Comparison of ENCODE assay signal across 27 mouse cellular contexts in the genomic region with DNA sequence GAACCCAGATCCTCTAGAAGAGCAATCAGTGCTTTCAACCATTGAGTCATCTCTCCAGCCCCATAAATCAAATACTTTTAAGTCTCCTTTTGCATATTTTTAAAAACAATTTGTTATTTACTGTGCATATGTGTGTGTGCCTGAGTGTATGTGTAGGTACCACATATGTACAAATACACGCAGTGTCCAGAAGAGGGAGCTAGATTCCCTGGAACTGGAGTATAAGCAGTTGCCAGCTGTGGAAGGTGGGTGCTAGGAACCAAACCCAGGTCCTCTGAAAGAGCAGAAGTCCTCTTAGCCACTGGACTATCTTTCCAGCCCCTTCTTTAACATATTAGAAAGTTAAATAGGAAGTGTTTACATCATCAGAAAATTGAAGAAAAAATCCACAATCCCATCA. TPM values are rescaled to one million over a fixed set of nuclear protein-coding genes. Genes with fewer than 3 reads are reported as not detected.
A peak's percentile ranks its signal among the peaks of the same experiment; 100 is the strongest.
DNase-seq lines count a peak whose midpoint lies in the region; ATAC-seq and TF ChIP-seq lines count a peak whose summit lies in the region.
"Had no signal": no experiment of that assay in that cellular context is flagged by ENCODE, and none has a peak within 500 bp of the region (broad histone marks: within the 10 kb centered on the region; RNA-seq: fewer than 3 reads in every experiment).

No protein-coding gene starts in this region.

- no peak overlapping the region for H3K27ac ChIP-seq in gastrocnemius, adult 2 months
- no peak overlapping the region for H3K27ac ChIP-seq in liver, postnatal 0 days (ENCODE audit: low read depth)
- H3K27ac ChIP-seq in MEL (ENCODE audit: control insufficient read depth, low read depth, low read length): no peak overlapping the region
- H3K27ac ChIP-seq in stomach, postnatal 0 days (replicated peaks): no peak overlapping the region
- no peak overlapping the region for H3K27ac ChIP-seq in heart, adult 2 months
- H3K27ac ChIP-seq: embryonic facial prominence, embryonic 10.5 days; embryonic facial prominence, embryonic 15.5 days; forebrain, embryonic 12.5 days; heart, embryonic 10.5 days; heart, embryonic 15.5 days; limb, embryonic 10.5 days; limb, embryonic 15.5 days; midbrain, embryonic 10.5 days; neural tube, embryonic 13.5 days had no signal

- no peak overlapping the region for H3K4me3 ChIP-seq in gastrocnemius, adult 2 months
- no peak overlapping the region for H3K4me3 ChIP-seq in liver, postnatal 0 days (ENCODE audit: low read depth, low read length)
- no peak overlapping the region for H3K4me3 ChIP-seq in MEL (ENCODE audit: control insufficient read depth in 1 of 2, insufficient read depth in 1 of 2, low read depth in 2 of 2, low read length in 2 of 2)
- no peak overlapping the region for H3K4me3 ChIP-seq in stomach, postnatal 0 days (ENCODE audit: low read depth, low read length)
- no peak overlapping the region for H3K4me3 ChIP-seq in heart, adult 2 months
- H3K4me3 ChIP-seq: embryonic facial prominence, embryonic 10.5 days; embryonic facial prominence, embryonic 15.5 days; forebrain, embryonic 12.5 days; heart, embryonic 10.5 days; heart, embryonic 15.5 days; limb, embryonic 10.5 days; limb, embryonic 15.5 days; midbrain, embryonic 10.5 days; neural tube, embryonic 13.5 days had no signal

- peaks cover 4% of the 10 kb centered on the region; the same call in 1 of the 2 replicates for H3K9me3 ChIP-seq in liver, postnatal 0 days (ENCODE audit: low read length)
- no peaks in the 10 kb centered on the region for H3K9me3 ChIP-seq in MEL (replicated peaks; ENCODE audit: insufficient read depth, low read length)
- H3K9me3 ChIP-seq in stomach, postnatal 0 days (ENCODE audit: control insufficient read depth, low read length): no peaks in the 10 kb centered on the region
- H3K9me3 ChIP-seq: embryonic facial prominence, embryonic 15.5 days; heart, embryonic 10.5 days; limb, embryonic 10.5 days; limb, embryonic 15.5 days had no signal

- H3K36me3 ChIP-seq in liver, postnatal 0 days (replicated peaks; ENCODE audit: insufficient read depth, low read length): peaks cover 32% of the 10 kb centered on the region
- H3K36me3 ChIP-seq in MEL (ENCODE audit: control insufficient read depth in 1 of 2, insufficient read depth in 2 of 2, low read length in 2 of 2): peaks cover 3 to 13% of the 10 kb centered on the region in 2 experiments; a peak in 2 of 4 replicates
- H3K36me3 ChIP-seq in stomach, postnatal 0 days (ENCODE audit: control insufficient read depth, insufficient read depth, low read length): no peaks in the 10 kb centered on the region; the same call in 1 of the 2 replicates
- no peaks in the 10 kb centered on the region for H3K36me3 ChIP-seq in heart, adult 2 months (ENCODE audit: control insufficient read depth, insufficient read depth, low read length)

- H3K4me1 ChIP-seq in liver, postnatal 0 days (ENCODE audit: insufficient read depth): no peaks in the 10 kb centered on the region
- 0 out of 4 replicates have a peak, but pooled peaks cover 0 to 3% of the 10 kb centered on the region in 2 experiments for H3K4me1 ChIP-seq in MEL (ENCODE audit: control insufficient read depth in 1 of 2, insufficient read depth in 2 of 2, low read length in 2 of 2)
- H3K4me1 ChIP-seq in stomach, postnatal 0 days (replicated peaks; ENCODE audit: control insufficient read depth, insufficient read depth): no peaks in the 10 kb centered on the region
- peaks cover 17% of the 10 kb centered on the region for H3K4me1 ChIP-seq in heart, adult 2 months (ENCODE audit: control insufficient read depth, insufficient read depth, low read length)
- H3K4me1 ChIP-seq: embryonic facial prominence, embryonic 15.5 days; forebrain, embryonic 12.5 days; neural tube, embryonic 13.5 days had no signal

- peak; percentile 1; the same call in 1 of the 2 replicates for TF ChIP-seq RAD21 in MEL (IDR thresholded peaks at IDR 0.05; ENCODE audit: low read depth, low read length)

- intact Hi-C loops in gastrocnemius, adult 2 months (cut with DNase I): no loop called here
- intact Hi-C loops in heart, adult 2 months (cut with DNase I): loop anchor here (5.0 kb wide), 1 partner anchor 33 kb away; no protein-coding TSS in a partner anchor

- peaks cover 32% of the 10 kb centered on the region for H3K79me2 ChIP-seq in MEL (ENCODE audit: control insufficient read depth, insufficient read depth, low read length, poor library complexity)
- H3K79me2 ChIP-seq in heart, adult 2 months (replicated peaks; ENCODE audit: control insufficient read depth, insufficient read depth, low read length): peaks cover 11% of the 10 kb centered on the region; the same call in 1 of the 2 replicates

- H3K9ac ChIP-seq in liver, postnatal 0 days (replicated peaks): no peak overlapping the region
- no peak overlapping the region for H3K9ac ChIP-seq in MEL (ENCODE audit: control insufficient read depth, low read depth, low read length, poor library complexity, severe bottlenecking)
- no peak overlapping the region for H3K9ac ChIP-seq in stomach, postnatal 0 days (ENCODE audit: low read length)
- H3K9ac ChIP-seq in heart, adult 2 months (ENCODE audit: low read depth, low read length): no peak overlapping the region
- H3K9ac ChIP-seq: embryonic facial prominence, embryonic 15.5 days; forebrain, embryonic 12.5 days; forebrain, postnatal 0 days; heart, embryonic 15.5 days; limb, embryonic 15.5 days; neural tube, embryonic 13.5 days had no signal

- H3K4me2 ChIP-seq in liver, postnatal 0 days (ENCODE audit: low read depth, low read length): no peak overlapping the region
- no peak overlapping the region for H3K4me2 ChIP-seq in stomach, postnatal 0 days (replicated peaks; ENCODE audit: low read depth)
- H3K4me2 ChIP-seq: embryonic facial prominence, embryonic 15.5 days; forebrain, embryonic 12.5 days; heart, embryonic 15.5 days; limb, embryonic 15.5 days; neural tube, embryonic 13.5 days had no signal

- TF ChIP-seq CTCF in gastrocnemius, adult 2 months (IDR thresholded peaks at IDR 0.05): peak; percentile 10; the same call in 1 of the 2 replicates
- TF ChIP-seq CTCF in liver, postnatal 0 days (IDR thresholded peaks at IDR 0.05; ENCODE audit: low read depth): peak; percentile 36
- TF ChIP-seq CTCF in MEL (IDR thresholded peaks at IDR 0.05 in 2 of 3, conservative IDR thresholded peaks at IDR 0.05 in 1 of 3; ENCODE audit: control insufficient read depth in 1 of 3, insufficient read depth in 1 of 3, low read depth in 2 of 3, low read length in 3 of 3, poor library complexity in 1 of 3, severe bottlenecking in 1 of 3): peak in 2 of 3 experiments; percentile 11 to 36; a peak in 2 of 6 replicates
- peak; percentile 27; the same call in 1 of the 2 replicates for TF ChIP-seq CTCF in stomach, postnatal 0 days (IDR thresholded peaks at IDR 0.05; ENCODE audit: low read depth)
- no peak for TF ChIP-seq CTCF in heart, adult 2 months (IDR thresholded peaks at IDR 0.05)

- no peak for TF ChIP-seq EP300 in liver, postnatal 0 days (IDR thresholded peaks at IDR 0.05; ENCODE audit: low read depth)
- TF ChIP-seq EP300 in MEL (IDR thresholded peaks at IDR 0.05; ENCODE audit: low read depth in 1 of 2, low read length in 2 of 2): no peak
- TF ChIP-seq EP300 in stomach, postnatal 0 days (optimal IDR thresholded peaks at IDR 0.05): no peak
- no peak for TF ChIP-seq EP300 in heart, adult 2 months (IDR thresholded peaks at IDR 0.05; ENCODE audit: insufficient read depth, low read depth, low read length)

- ATAC-seq in liver, postnatal 0 days: no peak
- no peak for ATAC-seq in stomach, postnatal 0 days (ENCODE audit: low FRiP score, low TSS enrichment)
- ATAC-seq: hindbrain, embryonic 16.5 days had no signal

- no peak for TF ChIP-seq POLR2A in MEL (IDR thresholded peaks at IDR 0.05; ENCODE audit: control insufficient read depth in 1 of 2, insufficient read depth in 1 of 2, low read depth in 1 of 2, low read length in 2 of 2, poor library complexity in 1 of 2)
- no peak for TF ChIP-seq POLR2A in heart, adult 2 months (IDR thresholded peaks at IDR 0.05; ENCODE audit: insufficient read depth, low read depth, low read length)

- 85% methylated on average over 1 of the region's 1 CpGs for WGBS in liver, postnatal 0 days (ENCODE audit: insufficient replicate concordance)
- 89% methylated on average over 1 of the region's 1 CpGs for WGBS in stomach, postnatal 0 days
- 90% methylated on average over 1 of the region's 1 CpGs for WGBS in heart, adult 2 months

- DNase-seq in gastrocnemius, adult 2 months: no peak
- DNase-seq in gastrocnemius, postnatal 10 days: no peak
- DNase-seq in liver, postnatal 0 days: no peak
- DNase-seq in liver: no peak
- DNase-seq in MEL (ENCODE audit: low read depth, low spot score): peak; percentile 38
- DNase-seq in stomach, postnatal 0 days (ENCODE audit: low spot score): no peak
- DNase-seq in heart, adult 2 months: no peak
- DNase-seq: adrenal gland, postnatal 10 days; cerebellum, adult 8-10 months; cerebellum, postnatal 25 days; forebrain, postnatal 0 days; gastrocnemius, postnatal 14 days; kidney, adult 8-10 months; kidney, postnatal 10 days; lung, postnatal 10 days; right cerebral cortex, postnatal 4 days had no signal

- no peaks in the 10 kb centered on the region for H3K27me3 ChIP-seq in liver, postnatal 0 days (ENCODE audit: insufficient read depth, low read length)
- H3K27me3 ChIP-seq in MEL (ENCODE audit: control insufficient read depth in 1 of 2, insufficient read depth in 2 of 2, low read length in 2 of 2): no peaks in the 10 kb centered on the region
- no peaks in the 10 kb centered on the region for H3K27me3 ChIP-seq in stomach, postnatal 0 days (ENCODE audit: control insufficient read depth, insufficient read depth, low read length)
- H3K27me3 ChIP-seq in heart, adult 2 months (ENCODE audit: control insufficient read depth, insufficient read depth, low read length): no peaks in the 10 kb centered on the region
- H3K27me3 ChIP-seq: CH12.LX; embryonic facial prominence, embryonic 15.5 days; forebrain, embryonic 12.5 days; heart, embryonic 15.5 days; limb, embryonic 15.5 days; neural tube, embryonic 13.5 days had no signal

TF ChIP-seq in MEL, 35 proteins besides CTCF, POLR2A, EP300 and RAD21 (continues in another document):
- TF ChIP-seq ZKSCAN1 (IDR thresholded peaks at IDR 0.05; ENCODE audit: low read depth, low read length) (no peak), CHD1 (IDR thresholded peaks at IDR 0.05; ENCODE audit: low read depth, low read length) (no peak), UBTF (IDR thresholded peaks at IDR 0.05; ENCODE audit: borderline replicate concordance, insufficient read depth, low read depth, low read length) (no peak), MXI1 (IDR thresholded peaks at IDR 0.05; ENCODE audit: low read depth, low read length) (no peak)

RNA-seq across cellular contexts. Expression of gene Elf2, which starts 15.0 kb away (rescaled TPM):
- total RNA-seq in gastrocnemius, adult 2 months (2021): 10 to 100 TPM; 50.7 to 53.2 TPM
- 10 to 100 TPM; 50.9 to 58.2 TPM for total RNA-seq in gastrocnemius, postnatal 10 days (2021)
- polyA plus RNA-seq in liver, postnatal 0 days (2015; fragmentation: Nextera tagmentation; extraction: Ambion mirVana): 19.6 and 22.1 TPM in 2 replicates
- total RNA-seq in MEL (2012; rRNA removed): 46.5 and 50.2 TPM in 2 replicates
- polyA plus RNA-seq in MEL (2012; ENCODE audit: insufficient read depth in 1 of 2, insufficient read length in 2 of 2, low read depth in 1 of 2, low replicate concordance in 2 of 2, missing spikeins in 1 of 2): 10 to 100 TPM; 38.0 to 53.3 TPM
- 32.4 and 36.3 TPM in 2 replicates for polyA plus RNA-seq in stomach, postnatal 0 days (2015; fragmentation: Nextera tagmentation; extraction: Ambion mirVana)
- total RNA-seq in heart, adult 2 months (2021): 10 to 100 TPM; 55.7 to 56.9 TPM
- polyA plus RNA-seq in heart, adult 2 months (2012; rRNA removed): 25.6 and 38.1 TPM in 2 replicates
